7 mouse cellular contexts compared by ENCODE assay signal in genomic region chr2:4153131-4153631, GRCm38 (mm10).
DNase-seq lines count a peak whose midpoint lies in the region; ATAC-seq and TF ChIP-seq lines count a peak whose summit lies in the region.

No protein-coding gene starts in this region.

- H3K4me3 ChIP-seq in E14TG2a.4 (replicated peaks; ENCODE audit: low read length) = peak overlapping the region; percentile 43
- peak overlapping the region; percentile 35 for H3K4me3 ChIP-seq in forebrain, embryonic 14.5 days (ENCODE audit: low read depth, low read length)
- peak overlapping the region; percentile 48 for H3K4me3 ChIP-seq in hindbrain, embryonic 16.5 days (ENCODE audit: low read length)
- H3K4me3 ChIP-seq in limb, embryonic 14.5 days (replicated peaks; ENCODE audit: low read length) = peak overlapping the region; percentile 44
- H3K4me3 ChIP-seq in neural tube, embryonic 15.5 days (replicated peaks) = peak overlapping the region; percentile 53

- H3K9ac ChIP-seq in forebrain, embryonic 14.5 days (ENCODE audit: low read length) = peak overlapping the region; percentile 61
- peak overlapping the region; percentile 69 for H3K9ac ChIP-seq in hindbrain, embryonic 16.5 days (ENCODE audit: low read depth, low read length)
- H3K9ac ChIP-seq in limb, embryonic 14.5 days (ENCODE audit: low read depth, low read length, severe bottlenecking) = peak overlapping the region; percentile 47
- H3K9ac ChIP-seq in neural tube, embryonic 15.5 days (replicated peaks) = peak overlapping the region; percentile 61

- peaks cover 17% of the 10 kb centered on the region for H3K9me3 ChIP-seq in E14TG2a.4 (ENCODE audit: low read length)
- H3K9me3 ChIP-seq in forebrain, embryonic 14.5 days (replicated peaks; ENCODE audit: control insufficient read depth, low read length) = no peaks in the 10 kb centered on the region
- H3K9me3 ChIP-seq in hindbrain, embryonic 16.5 days (ENCODE audit: control insufficient read depth, low read length) = no peaks in the 10 kb centered on the region
- no peaks in the 10 kb centered on the region for H3K9me3 ChIP-seq in limb, embryonic 14.5 days (ENCODE audit: control insufficient read depth, low read length)
- H3K9me3 ChIP-seq in neural tube, embryonic 15.5 days (replicated peaks) = no peaks in the 10 kb centered on the region

- H3K27me3 ChIP-seq in E14TG2a.4 (ENCODE audit: insufficient read depth, low read length) = peaks cover 27% of the 10 kb centered on the region
- no peaks in the 10 kb centered on the region for H3K27me3 ChIP-seq in forebrain, embryonic 14.5 days (replicated peaks; ENCODE audit: control insufficient read depth, insufficient read depth, low read length)
- no peaks in the 10 kb centered on the region for H3K27me3 ChIP-seq in hindbrain, embryonic 16.5 days (replicated peaks; ENCODE audit: control insufficient read depth, insufficient read depth, low read length)
- H3K27me3 ChIP-seq in limb, embryonic 14.5 days (ENCODE audit: control insufficient read depth, insufficient read depth, low read length) = no peaks in the 10 kb centered on the region
- H3K27me3 ChIP-seq in neural tube, embryonic 15.5 days (replicated peaks) = no peaks in the 10 kb centered on the region

- H3K4me1 ChIP-seq in E14TG2a.4 (replicated peaks; ENCODE audit: low read depth, low read length) = peaks cover 9% of the 10 kb centered on the region
- H3K4me1 ChIP-seq in forebrain, embryonic 14.5 days (ENCODE audit: control insufficient read depth, insufficient read depth, low read length) = peaks cover 22% of the 10 kb centered on the region
- peaks cover 16% of the 10 kb centered on the region for H3K4me1 ChIP-seq in hindbrain, embryonic 16.5 days (ENCODE audit: control insufficient read depth, insufficient read depth, low read depth, low read length)
- 0 out of 2 replicates have a peak, but pooled peaks cover 3% of the 10 kb centered on the region for H3K4me1 ChIP-seq in limb, embryonic 14.5 days (ENCODE audit: control insufficient read depth, insufficient read depth, low read length)
- H3K4me1 ChIP-seq in neural tube, embryonic 15.5 days = peaks cover 40% of the 10 kb centered on the region

- DNase-seq in adrenal gland, adult 2 months = peak; percentile 31
- DNase-seq in forebrain, embryonic 14.5 days (ENCODE audit: low spot score) = peak; percentile 73
- peak; percentile 23 for DNase-seq in limb, embryonic 14.5 days (ENCODE audit: low spot score)

- no peaks in the 10 kb centered on the region for H3K36me3 ChIP-seq in E14TG2a.4 (ENCODE audit: insufficient read depth, low read length)
- no peaks in the 10 kb centered on the region for H3K36me3 ChIP-seq in forebrain, embryonic 14.5 days (ENCODE audit: control insufficient read depth, insufficient read depth, low read length)
- no peaks in the 10 kb centered on the region for H3K36me3 ChIP-seq in hindbrain, embryonic 16.5 days (ENCODE audit: control insufficient read depth, insufficient read depth, low read length)
- no peaks in the 10 kb centered on the region for H3K36me3 ChIP-seq in limb, embryonic 14.5 days (ENCODE audit: control insufficient read depth, insufficient read depth, low read length)
- H3K36me3 ChIP-seq in neural tube, embryonic 15.5 days = no peaks in the 10 kb centered on the region

- TF ChIP-seq CTCF in E14TG2a.4 (conservative IDR thresholded peaks at IDR 0.05; ENCODE audit: low read length) = no peak

- TF ChIP-seq POLR2A in limb, embryonic 14.5 days (IDR thresholded peaks at IDR 0.05; ENCODE audit: borderline replicate concordance, extremely low read depth, insufficient read depth, insufficient read length) = no peak

- 1% methylated on average over 16 of the region's 16 CpGs for WGBS in forebrain, embryonic 14.5 days
- WGBS in hindbrain, embryonic 16.5 days = under 1% methylated on average over 16 of the region's 16 CpGs
- WGBS in limb, embryonic 14.5 days = 3% methylated on average over 16 of the region's 16 CpGs
- under 1% methylated on average over 16 of the region's 16 CpGs for WGBS in neural tube, embryonic 15.5 days

- ATAC-seq in forebrain, embryonic 14.5 days = peak; percentile 62
- ATAC-seq in hindbrain, embryonic 16.5 days = peak; percentile 68
- no peak for ATAC-seq in limb, embryonic 14.5 days (ENCODE audit: low FRiP score, low read depth)
- peak; percentile 77 for ATAC-seq in neural tube, embryonic 15.5 days (ENCODE audit: low FRiP score)
- ATAC-seq in CD4-positive, CD25-positive, alpha-beta regulatory T cell, adult 4 months = no peak

- H3K4me2 ChIP-seq in forebrain, embryonic 14.5 days (ENCODE audit: low read length) = peak overlapping the region; percentile 68
- peak overlapping the region; percentile 70 for H3K4me2 ChIP-seq in hindbrain, embryonic 16.5 days (ENCODE audit: low read length)
- H3K4me2 ChIP-seq in limb, embryonic 14.5 days (replicated peaks; ENCODE audit: low read depth, low read length, severe bottlenecking) = peak overlapping the region; percentile 78
- peak overlapping the region; percentile 73 for H3K4me2 ChIP-seq in neural tube, embryonic 15.5 days

- H3K27ac ChIP-seq in forebrain, embryonic 14.5 days (ENCODE audit: low read depth, low read length) = peak overlapping the region; percentile 77
- peak overlapping the region; percentile 88 for H3K27ac ChIP-seq in hindbrain, embryonic 16.5 days (ENCODE audit: low read depth, low read length)
- H3K27ac ChIP-seq in limb, embryonic 14.5 days (replicated peaks; ENCODE audit: low read depth, low read length) = 0 out of 2 replicates have a peak overlapping the region, but pooled peaks have one; percentile 26
- H3K27ac ChIP-seq in neural tube, embryonic 15.5 days (replicated peaks) = peak overlapping the region; percentile 91

Comparison
In these comparisons a context has a peak if more than half of its experiments do, and no peak if none do; other contexts are left out.
1. DNase-seq: peak in every context shown above with its lines; median percentile 73 in forebrain, embryonic 14.5 days; 31 in adrenal gland, adult 2 months; 23 in limb, embryonic 14.5 days.
2. ATAC-seq: peak in forebrain, embryonic 14.5 days (single experiment), hindbrain, embryonic 16.5 days (single experiment) and neural tube, embryonic 15.5 days (single experiment); none in limb, embryonic 14.5 days (single experiment) and CD4-positive, CD25-positive, alpha-beta regulatory T cell, adult 4 months (single experiment).
3. H3K27ac ChIP-seq: peak in every context shown above with its lines; median percentile 91 in neural tube, embryonic 15.5 days; 88 in hindbrain, embryonic 16.5 days; 77 in forebrain, embryonic 14.5 days; 26 in limb, embryonic 14.5 days.
4. Peak in every context shown above with its lines, with median percentiles within 50 percentile points of each other: H3K4me3 ChIP-seq, H3K4me2 ChIP-seq and H3K9ac ChIP-seq.